Mouse (Mus musculus): ENCODE measurements at regions not wholly inside any gene's neighbourhood (a gene's known extent, or its start where the extent isn't known, plus 50 kb on each side); places are given as distances from the start of the nearest gene placed in this dataset.

- TF ChIP-seq CTCF (IDR thresholded peaks at IDR 0.05; ENCODE audit: borderline replicate concordance, control insufficient read depth, extremely low read depth, insufficient read depth, low read length, poor library complexity) (no peak), POLR2A (IDR thresholded peaks at IDR 0.05; ENCODE audit: control insufficient read depth, extremely low read depth, insufficient read depth, low read length, poor library complexity) (no peak)
Observed at GRCm38 (mm10) chr17:47269053-47269891, 99.4 kb upstream of the Mrps10 start.

All from thymus, adult 2 months (tissue).